In genomic region chr14:87261726-87262125, GRCm38 (mm10) we compare ENCODE assay signal across 15 mouse cellular contexts.
"Had no signal": no experiment of that assay in that cellular context is flagged by ENCODE, and none has a peak within 500 bp of the region (broad histone marks: within the 10 kb centered on the region; RNA-seq: fewer than 3 reads in every experiment).

No protein-coding gene starts in this region.

- H3K27ac ChIP-seq: kidney, postnatal 0 days; left cerebral cortex, adult 2 months; limb, embryonic 13.5 days; liver, embryonic 15.5 days; lung, embryonic 15.5 days; macrophage; stomach, embryonic 15.5 days had no signal

- H3K27me3 ChIP-seq: limb, embryonic 13.5 days; liver, embryonic 15.5 days; lung, embryonic 15.5 days; megakaryocyte, embryonic 14.5 days; stomach, embryonic 15.5 days had no signal

- ATAC-seq: midbrain, embryonic 16.5 days had no signal

- H3K4me2 ChIP-seq: limb, embryonic 13.5 days; liver, embryonic 11.5 days; liver, embryonic 15.5 days; lung, embryonic 15.5 days; midbrain, embryonic 11.5 days; stomach, embryonic 15.5 days had no signal

- H3K4me3 ChIP-seq: left cerebral cortex, adult 2 months; limb, embryonic 13.5 days; liver, embryonic 15.5 days; lung, embryonic 15.5 days; megakaryocyte, embryonic 14.5 days; stomach, embryonic 15.5 days had no signal

- H3K9ac ChIP-seq: limb, embryonic 13.5 days; liver, embryonic 15.5 days; lung, embryonic 15.5 days; stomach, embryonic 15.5 days had no signal

- H3K4me1 ChIP-seq: limb, embryonic 13.5 days; liver, embryonic 15.5 days; lung, embryonic 15.5 days; stomach, embryonic 15.5 days had no signal

- DNase-seq: lung, postnatal 14 days; right cerebral cortex, postnatal 14 days; thymus, adult 2 months; thymus, postnatal 25 days had no signal

- H3K36me3 ChIP-seq: limb, embryonic 13.5 days; liver, embryonic 15.5 days; lung, embryonic 15.5 days; stomach, embryonic 15.5 days had no signal

- H3K9me3 ChIP-seq: limb, embryonic 13.5 days; liver, embryonic 15.5 days; lung, embryonic 15.5 days; stomach, embryonic 15.5 days had no signal
